Mouse (Mus musculus) lung, postnatal 0 days (tissue): ENCODE data around the gene Nob1. TPM values are rescaled to one million over a fixed set of nuclear protein-coding genes. Genes with fewer than 3 reads are reported as not detected.
A peak's percentile ranks its signal among the peaks of the same experiment; 100 is the strongest.

Experiments
- ATAC-seq: fragments of 200-750 bp; cut with Nextera tagmentation; 2 replicates; pipeline ENCODE4 v1.8.0; 2017; ENCODE audit warnings: moderate library complexity
- DNase-seq: peaks from one replicate; pipeline ENCODE4 v3.0.0-alpha.2; 2016; ENCODE audit warnings: low spot score
- H3K27ac ChIP-seq: fragments of 300-500 bp; sonication (generic); 2 replicates; pipeline ENCODE4 v1.5.1; 2014; ENCODE audit warnings: antibody characterized with exemption, mild to moderate bottlenecking, low read length, mixed read lengths
- H3K27me3 ChIP-seq: fragments of 300-500 bp; sonication (generic); replicated peaks from 2 replicates; pipeline ENCODE4 v1.6.1; 2014; ENCODE audit warnings: low read length, mixed read lengths; ENCODE audit not compliant: insufficient read depth
- H3K36me3 ChIP-seq: fragments of 300-500 bp; sonication (generic); 2 replicates; pipeline ENCODE4 v1.6.1; 2014; ENCODE audit warnings: low read length, mixed read lengths; ENCODE audit not compliant: insufficient read depth
- H3K4me1 ChIP-seq: fragments of 300-500 bp; sonication (generic); 2 replicates; pipeline ENCODE4 v1.6.1; 2014; ENCODE audit warnings: antibody characterized with exemption, low read depth, low read length, mixed read lengths; ENCODE audit not compliant: insufficient read depth
- H3K4me2 ChIP-seq: fragments of 300-500 bp; sonication (generic); replicated peaks from 2 replicates; pipeline ENCODE4 v1.6.1; 2014; ENCODE audit warnings: low read depth, mild to moderate bottlenecking, low read length, moderate library complexity, mixed read lengths
- H3K4me3 ChIP-seq: fragments of 300-500 bp; sonication (generic); 2 replicates; pipeline ENCODE4 v1.5.1; 2014; ENCODE audit warnings: low read depth, low read length
- H3K9ac ChIP-seq: fragments of 300-500 bp; sonication (generic); replicated peaks from 2 replicates; pipeline ENCODE4 v1.6.1; 2014; ENCODE audit warnings: low read depth, mild to moderate bottlenecking
- H3K9me3 ChIP-seq: fragments of 300-500 bp; sonication (generic); 2 replicates; pipeline ENCODE4 v1.6.1; 2016; ENCODE audit warnings: low read length, mixed read lengths
- CTCF ChIP-seq: IDR thresholded peaks from 2 replicates; pipeline ENCODE4 v1.5.1; 2016; ENCODE audit warnings: antibody characterized with exemption, mild to moderate bottlenecking
- EP300 ChIP-seq: IDR thresholded peaks from 2 replicates; pipeline ENCODE4 v1.6.1; 2016; ENCODE audit warnings: antibody characterized with exemption, mild to moderate bottlenecking, control low read depth
- WGBS: fragments of 180-500 bp; shearing (Covaris S2); extraction: QIAGEN DNeasy Blood & Tissue Kit; methylation state at CpG from one replicate; pipeline ENCODE4 v1.1.7; 2014; 5-methylcytosine and 5-hydroxymethylcytosine counted together
- polyA plus RNA-seq: library from polyadenylated mRNA; unstranded; fragments of >200 nt; fragmentation: Nextera tagmentation; extraction: Ambion mirVana; gene quantifications from 2 replicates; pipeline ENCODE4 v1.2.1, GENCODE M21; 2015

The Nob1 gene
- polyA plus RNA-seq, result 26.4 and 27.5 TPM in 2 replicates

DNA sequence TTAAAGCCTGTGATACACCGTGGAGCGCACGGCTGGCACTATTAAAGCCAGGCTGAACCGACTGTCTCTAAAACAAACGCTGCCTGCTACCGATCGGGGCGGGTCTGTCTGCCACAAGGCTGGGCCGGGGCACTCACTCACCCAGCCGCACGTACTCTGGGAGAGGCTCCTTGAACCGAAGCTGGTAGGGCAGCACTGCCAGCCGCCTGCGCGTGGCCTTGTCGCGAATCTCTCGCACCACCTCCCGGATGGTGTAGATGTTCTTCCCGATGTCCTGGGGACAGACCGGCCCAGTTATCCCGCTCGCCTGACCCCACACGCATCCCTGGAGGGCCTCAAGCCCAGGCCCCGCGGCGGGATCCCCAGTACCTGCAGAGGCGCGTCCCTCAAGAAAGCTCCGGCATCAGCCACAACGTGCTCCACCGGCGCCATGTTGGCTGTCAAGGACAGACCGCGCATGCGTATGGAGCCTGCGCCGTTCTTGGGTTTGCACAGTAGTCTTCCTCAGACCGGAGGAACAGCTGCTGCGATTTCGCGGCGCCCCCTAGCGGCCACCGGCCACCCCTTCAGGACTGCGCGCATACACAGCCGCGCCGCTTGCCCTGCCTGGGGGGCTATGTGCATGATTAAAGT is at the start of gene Nob1:
Nob1 (minus strand) TSS at position 455 of the 633 bp plus-strand sequence.
- WGBS, result under 1% methylated on average over 50 of the region's 50 CpGs

GRCm38 (mm10) chr8:107473369-107473768 is 48.5 kb upstream of the Nob1 start:
- 86% methylated on average over 4 of the region's 4 CpGs for WGBS

More for the DNA sequence above, at the start of gene Nob1:
- peak within 1 kb of the TSS; percentile 67 for H3K4me2 ChIP-seq
- no peaks in the 10 kb centered on the region for H3K9me3 ChIP-seq
- H3K4me1 ChIP-seq, result no peaks in the 10 kb centered on the region
- TF ChIP-seq CTCF (peak; percentile 99), EP300 (no peak)
- H3K36me3 ChIP-seq, result peaks cover 5% of the 10 kb centered on the region; the same call in 1 of the 2 replicates
- peak within 1 kb of the TSS; percentile 69 for H3K4me3 ChIP-seq
- ATAC-seq (peak; percentile 99), DNase-seq (peak; percentile 99)
- H3K9ac ChIP-seq, result peak within 1 kb of the TSS; percentile 76
- H3K27ac ChIP-seq, result peak within 1 kb of the TSS; percentile 71
- no peaks in the 10 kb centered on the region for H3K27me3 ChIP-seq

DNA sequence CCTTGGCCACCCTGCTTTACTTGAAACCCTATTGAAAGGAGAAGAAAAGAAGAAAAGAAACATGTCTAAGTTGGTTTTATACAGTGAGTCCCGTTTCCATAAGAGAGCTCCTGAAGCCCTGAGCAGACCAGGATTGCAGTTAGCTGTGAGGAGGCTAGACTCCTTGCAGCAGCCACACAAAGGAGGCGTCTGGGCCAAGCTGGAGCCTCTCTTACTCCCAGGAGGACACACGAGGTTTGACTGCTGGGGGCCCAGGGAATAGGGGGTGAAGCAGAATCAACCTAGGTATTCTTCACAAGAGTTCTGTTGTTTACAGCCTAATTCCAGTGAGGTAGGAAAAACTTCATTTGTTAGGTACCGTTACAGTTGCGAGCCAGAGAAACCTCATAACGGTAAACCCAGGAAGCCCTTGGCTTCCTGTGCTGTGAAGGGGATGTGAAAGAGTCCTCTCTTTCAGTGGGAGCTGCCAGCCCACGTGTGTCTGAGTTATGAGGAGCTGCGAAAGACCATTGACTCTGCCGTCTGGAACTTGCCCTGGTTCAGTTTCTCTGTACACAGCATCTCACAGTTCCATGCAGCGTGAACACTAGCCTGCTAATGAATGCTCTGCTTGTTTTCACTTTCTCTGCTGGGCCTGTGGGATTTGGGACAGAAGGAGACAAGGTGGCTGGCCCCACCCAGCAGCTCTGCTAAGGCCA is 47.7 kb upstream of the Nob1 start:
- no peaks in the 10 kb centered on the region for H3K36me3 ChIP-seq
- WGBS, result 44% methylated on average over 10 of the region's 10 CpGs
- no peak for TF ChIP-seq EP300
- no peak for TF ChIP-seq CTCF
- H3K9me3 ChIP-seq, result no peaks in the 10 kb centered on the region
- H3K9ac ChIP-seq, result no peak overlapping the region
- ATAC-seq (no peak), DNase-seq (no peak)
- H3K4me2 ChIP-seq, result no peak overlapping the region
- H3K27me3 ChIP-seq, result no peaks in the 10 kb centered on the region
- H3K27ac ChIP-seq, result no peak overlapping the region
- no peak overlapping the region for H3K4me3 ChIP-seq
- no peaks in the 10 kb centered on the region for H3K4me1 ChIP-seq

More at GRCm38 (mm10) chr8:107473369-107473768, 48.5 kb upstream of the Nob1 start:
- no peak for ATAC-seq
- Histone ChIP-seq H3K9me3 (no peaks in the 10 kb centered on the region), H3K36me3 (no peaks in the 10 kb centered on the region), H3K27me3 (no peaks in the 10 kb centered on the region), H3K4me1 (no peaks in the 10 kb centered on the region), H3K9ac (no peak overlapping the region), H3K4me3 (no peak overlapping the region), H3K27ac (no peak overlapping the region), H3K4me2 (no peak overlapping the region)
- no peak for TF ChIP-seq EP300
- TF ChIP-seq CTCF, result no peak
- DNase-seq, result no peak

- no peaks in the 10 kb centered on the region for H3K36me3 ChIP-seq
- H3K9ac ChIP-seq, result no peak overlapping the region
- ATAC-seq (peak; percentile 50; the same call in 1 of the 2 replicates), DNase-seq (peak; percentile 39)
- no peak for TF ChIP-seq CTCF
- TF ChIP-seq EP300, result no peak
- H3K27me3 ChIP-seq, result no peaks in the 10 kb centered on the region
- H3K4me3 ChIP-seq, result no peak overlapping the region
- H3K27ac ChIP-seq, result no peak overlapping the region
- H3K4me2 ChIP-seq, result no peak overlapping the region
- 51% methylated on average over 5 of the region's 5 CpGs for WGBS
- no peaks in the 10 kb centered on the region for H3K4me1 ChIP-seq
- H3K9me3 ChIP-seq, result no peaks in the 10 kb centered on the region
Observed at GRCm38 (mm10) chr8:107470302-107470701, 45.5 kb upstream of the Nob1 start.

GRCm38 (mm10) chr8:107468811-107469302 is 44.0 kb upstream of the Nob1 start:
- H3K4me2 ChIP-seq, result no peak overlapping the region
- H3K9me3 ChIP-seq, result no peaks in the 10 kb centered on the region
- no peak overlapping the region for H3K27ac ChIP-seq
- 32% methylated on average over 8 of the region's 8 CpGs for WGBS
- DNase-seq, result peak; percentile 38
- H3K4me1 ChIP-seq, result no peaks in the 10 kb centered on the region
- H3K27me3 ChIP-seq, result no peaks in the 10 kb centered on the region
- no peaks in the 10 kb centered on the region for H3K36me3 ChIP-seq
- H3K4me3 ChIP-seq, result no peak overlapping the region
- H3K9ac ChIP-seq, result no peak overlapping the region
- TF ChIP-seq CTCF, result no peak
- ATAC-seq, result peak; percentile 26; the same call in 1 of the 2 replicates

DNA sequence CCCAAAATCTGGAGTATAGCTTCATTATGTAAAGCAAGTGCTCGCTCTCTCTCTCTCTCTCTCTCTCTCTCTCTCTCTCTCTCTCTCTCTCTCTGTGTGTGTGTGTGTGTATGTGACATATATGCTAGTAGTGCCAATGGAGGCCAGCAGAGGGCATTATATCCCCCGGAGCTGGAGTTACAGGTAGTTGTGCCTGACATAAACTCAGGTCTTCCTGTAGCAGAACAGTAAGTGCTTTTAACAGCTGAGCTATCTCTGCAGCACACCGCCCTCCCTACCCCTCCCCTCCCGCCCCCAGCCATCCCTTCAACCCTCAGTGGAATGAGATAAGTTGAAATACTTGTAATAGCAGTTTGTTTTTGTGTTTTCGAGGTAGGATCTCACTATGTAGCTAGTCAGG is 41.8 kb upstream of the Nob1 start:
- Histone ChIP-seq H3K9ac (no peak overlapping the region), H3K27me3 (no peaks in the 10 kb centered on the region), H3K9me3 (no peaks in the 10 kb centered on the region), H3K27ac (no peak overlapping the region), H3K4me1 (no peaks in the 10 kb centered on the region), H3K4me2 (no peak overlapping the region), H3K4me3 (no peak overlapping the region), H3K36me3 (no peaks in the 10 kb centered on the region)
- no peak for DNase-seq
- WGBS, result 88% methylated on average over 5 of the region's 5 CpGs
- ATAC-seq, result no peak
- no peak for TF ChIP-seq EP300
- TF ChIP-seq CTCF, result peak; percentile 53
